Mouse (Mus musculus) retina, postnatal 7 days (tissue): ENCODE data around the gene Olfr203.
"Not testable (repeated sequence)": the region's sequence is repeated elsewhere in the genome, so short reads cannot be mapped to it uniquely, and the experiment has no call there.

ENCODE experiments used
- DNase-seq: peaks from one replicate; pipeline ENCODE4 v3.0.0-alpha.2; 2012; ENCODE audit warnings: low read depth, low spot score

Gene Olfr203

DNA sequence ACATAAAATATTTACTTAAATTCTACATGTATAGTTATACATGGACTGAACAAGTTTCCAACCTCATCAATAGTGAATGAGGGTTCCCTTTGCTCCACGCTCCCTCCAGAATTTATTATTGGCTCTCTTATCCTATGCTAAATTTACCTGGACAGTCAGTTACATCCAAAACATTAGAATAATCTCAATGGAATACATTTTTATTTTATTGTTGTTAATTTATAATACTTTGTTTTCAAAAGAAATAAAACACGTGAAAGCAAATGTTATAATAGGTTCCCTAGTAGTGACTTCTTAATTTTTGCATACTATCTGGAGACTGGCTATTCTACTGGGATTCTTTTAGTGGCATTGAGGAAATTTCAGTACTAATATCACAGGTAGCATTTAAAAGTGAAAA is at the start of gene Olfr203:
Gene Olfr203, plus strand, starts transcription at position 301 of the 400 bp plus-strand sequence.
- DNase-seq: no peak

DNA sequence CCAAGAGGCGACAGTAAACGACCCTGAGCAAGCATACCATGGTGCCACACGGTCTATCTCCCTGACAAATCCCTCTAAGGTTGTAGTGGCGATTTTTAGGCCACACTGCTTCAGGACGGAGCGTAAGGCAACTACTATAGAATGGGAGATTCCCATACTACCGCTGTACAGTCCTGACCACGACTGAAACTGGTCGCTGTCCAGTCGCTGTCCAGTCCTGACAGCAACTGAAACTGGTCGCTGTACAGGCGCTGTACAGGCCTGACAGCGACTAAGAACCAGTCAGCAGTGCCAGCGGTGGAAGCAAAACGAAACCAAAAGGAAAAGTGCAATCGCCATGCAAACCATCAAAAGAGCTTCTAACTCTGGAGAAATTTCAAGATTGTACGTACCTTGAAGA is 49.0 kb upstream of the Olfr203 start:
- no peak for DNase-seq

DNA sequence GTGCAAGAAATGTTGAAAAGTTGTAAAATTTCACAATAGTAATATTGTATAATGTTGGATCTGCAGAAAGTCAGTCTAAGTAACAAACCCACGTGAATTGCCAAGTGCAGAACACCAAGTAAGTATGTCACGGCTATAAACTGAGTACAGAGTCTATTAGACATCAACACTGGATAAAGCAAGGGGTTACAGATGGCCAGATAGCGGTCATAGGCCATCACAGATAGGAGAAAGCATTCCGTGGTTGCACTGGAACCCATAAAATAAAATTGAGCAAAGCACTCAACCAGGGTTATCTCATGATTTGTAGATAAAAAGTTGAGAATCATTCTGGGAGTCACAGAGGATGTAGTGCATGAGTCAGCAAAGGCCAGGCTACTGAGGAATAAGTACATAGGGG is 29.6 kb upstream of the Olfr203 start:
- not testable (repeated sequence) for DNase-seq

DNA sequence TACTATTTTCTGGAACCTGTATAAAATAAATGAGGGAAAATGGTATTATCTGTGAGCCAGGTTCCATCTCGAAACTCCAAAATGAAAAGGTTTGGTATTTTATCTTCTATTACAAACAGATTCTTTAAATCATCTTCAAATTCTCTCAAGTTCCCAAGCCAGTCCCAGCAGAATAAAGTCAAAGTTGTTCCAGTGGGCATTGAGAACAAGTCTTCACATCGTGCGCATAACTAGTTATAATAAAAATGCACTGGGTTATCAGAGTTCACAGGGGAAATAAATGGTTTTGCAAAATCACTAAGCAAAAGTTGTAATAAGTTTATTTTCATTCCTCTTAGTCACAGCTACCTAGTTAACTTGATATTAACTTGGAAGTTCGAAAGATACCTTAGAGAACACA is 26.1 kb upstream of the Olfr203 start, which contains the start of gene Olfr201:
Gene Olfr201, minus strand, starts transcription at position 101 of the 400 bp plus-strand sequence.
- DNase-seq: not testable (repeated sequence)

DNA sequence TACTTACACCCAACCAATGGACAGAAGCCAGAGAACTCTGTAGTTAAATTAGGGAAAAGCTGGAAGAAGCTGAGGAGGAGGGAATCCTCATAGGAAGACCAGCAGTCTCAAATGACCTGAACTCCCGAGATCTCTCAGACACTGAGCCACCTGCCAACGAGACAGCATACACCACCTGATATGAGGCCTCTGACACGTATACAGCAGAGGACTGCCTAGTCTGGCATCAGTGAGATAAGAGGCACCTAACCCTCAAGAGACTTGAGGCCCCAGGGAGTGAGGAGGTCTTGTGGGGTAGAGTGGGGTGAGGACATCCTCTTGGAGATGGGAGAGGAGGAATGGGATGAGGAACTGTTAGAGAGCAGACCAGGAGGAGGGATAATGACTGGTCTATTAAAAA is 18.1 kb upstream of the Olfr203 start:
- DNase-seq: no peak

DNA sequence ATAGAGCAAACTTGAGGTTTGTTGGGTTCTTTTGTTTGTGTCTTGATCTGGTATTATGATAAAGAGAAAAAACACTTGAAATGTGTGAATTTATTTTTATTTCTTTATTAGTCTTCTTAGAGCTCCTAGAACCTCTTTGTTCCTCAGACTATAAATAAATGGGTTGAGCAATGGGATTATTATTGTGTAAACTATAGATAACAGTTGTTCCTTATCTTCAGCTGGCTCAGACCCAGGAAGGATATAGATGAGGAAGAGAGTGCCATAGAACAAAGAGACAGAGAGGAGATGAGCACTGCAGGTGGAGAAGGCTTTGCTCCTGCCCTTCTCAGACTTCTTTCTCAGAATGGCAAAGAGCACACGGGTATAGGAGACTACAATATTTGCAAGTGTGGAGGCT is 15.2 kb upstream of the Olfr203 start:
- no peak for DNase-seq

DNA sequence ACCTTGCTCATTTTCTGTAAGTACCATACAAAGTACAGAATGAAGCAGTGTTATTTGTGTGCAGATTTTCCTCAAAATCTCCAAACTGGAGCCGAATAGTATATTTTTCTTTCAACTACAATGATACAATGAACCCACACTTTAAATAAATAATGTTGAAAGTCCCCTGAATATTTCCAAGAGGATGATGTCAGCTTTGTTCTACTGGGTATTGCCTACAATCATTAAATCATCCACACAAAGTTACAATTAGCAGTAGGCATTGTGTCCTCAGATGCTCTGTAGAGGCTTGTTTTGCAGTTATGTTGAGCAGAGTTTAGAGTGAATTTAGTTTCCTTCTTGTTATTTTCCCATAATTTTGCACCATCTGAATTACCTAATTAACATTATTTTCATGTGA is 12.0 kb upstream of the Olfr203 start, which contains the start of gene Olfr202:
Gene Olfr202, minus strand, starts transcription at position 101 of the 400 bp plus-strand sequence.
- DNase-seq: no peak

DNA sequence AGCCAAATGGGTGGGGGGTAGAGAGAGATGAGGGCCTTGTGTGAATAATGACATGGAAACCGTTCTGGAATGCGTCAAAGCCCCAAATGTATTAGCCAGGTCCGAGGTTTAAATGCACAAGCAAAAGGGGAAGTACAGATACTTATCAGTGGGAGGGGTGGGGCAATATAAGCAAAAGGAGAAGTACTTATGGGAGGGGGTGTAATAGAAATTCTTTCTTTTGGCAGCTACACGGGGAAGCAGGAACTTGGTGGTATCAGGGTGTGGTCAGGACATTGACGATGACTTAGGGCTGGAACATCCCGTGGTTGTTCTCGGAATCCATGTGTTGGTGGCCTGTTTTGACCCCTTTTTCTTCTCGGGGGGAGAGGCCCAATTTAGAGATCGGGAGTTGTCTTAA is 11.1 kb upstream of the Olfr203 start:
- DNase-seq: not testable (repeated sequence)

DNA sequence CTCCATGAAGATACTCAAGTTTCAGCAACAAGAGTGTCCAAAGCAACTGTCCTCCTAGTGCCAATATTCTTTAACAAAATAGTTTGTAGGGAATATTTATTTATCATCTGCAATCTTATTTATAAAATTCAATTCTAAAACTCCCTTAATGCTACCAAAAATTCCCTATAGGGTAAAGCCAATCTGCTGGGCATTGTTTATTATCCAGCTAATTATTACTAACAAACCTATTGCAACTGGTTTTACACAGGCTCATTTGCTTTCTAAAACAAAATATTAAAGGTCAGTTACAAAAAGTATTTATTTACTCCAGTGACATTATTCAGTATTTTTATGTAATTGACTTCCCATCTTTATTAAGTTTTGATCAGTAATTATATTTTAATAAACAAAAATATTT is 19.5 kb downstream of the Olfr203 start, which contains the start of gene Olfr204:
Gene Olfr204, minus strand, starts transcription at position 101 of the 400 bp plus-strand sequence.
- DNase-seq: no peak

DNA sequence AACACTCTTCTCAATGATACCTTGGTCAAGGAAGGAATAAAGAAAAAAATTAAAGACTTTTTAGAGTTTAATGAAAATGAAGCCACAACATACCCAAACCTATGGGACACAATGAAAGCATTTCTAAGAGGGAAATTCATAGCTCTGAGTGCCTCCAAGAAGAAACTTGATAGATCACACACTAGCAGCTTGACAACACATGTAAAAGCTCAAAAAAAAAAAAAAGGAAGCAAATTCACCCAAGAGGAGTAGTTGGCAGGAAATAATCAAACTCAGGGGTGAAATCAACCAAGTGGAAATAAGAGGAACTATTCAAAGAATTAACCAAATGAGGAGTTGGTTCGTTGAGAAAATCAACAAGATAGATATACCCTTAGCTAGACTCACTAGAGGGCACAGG is 24.6 kb downstream of the Olfr203 start:
- DNase-seq: not testable (repeated sequence)

DNA sequence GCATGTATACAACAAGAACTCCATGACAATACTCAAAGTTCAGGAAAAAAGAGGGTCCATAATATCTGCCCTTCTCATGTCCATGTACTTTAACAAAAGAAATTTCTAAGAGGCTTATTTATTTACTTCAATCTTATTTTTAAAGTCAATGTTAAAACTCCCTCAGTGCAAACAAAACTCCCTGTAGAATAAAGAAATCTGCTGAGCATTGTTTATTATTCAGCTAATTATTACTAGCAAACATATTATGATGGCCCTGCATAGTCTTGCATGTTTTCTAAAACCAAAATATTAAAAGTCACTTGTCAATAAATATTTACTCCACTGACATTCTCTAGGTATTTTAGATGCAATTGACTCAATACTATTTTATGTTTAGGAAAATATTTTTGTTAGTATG is 32.4 kb downstream of the Olfr203 start, which contains the start of gene Olfr205:
Gene Olfr205, minus strand, starts transcription at position 101 of the 400 bp plus-strand sequence.
- no peak for DNase-seq

DNA sequence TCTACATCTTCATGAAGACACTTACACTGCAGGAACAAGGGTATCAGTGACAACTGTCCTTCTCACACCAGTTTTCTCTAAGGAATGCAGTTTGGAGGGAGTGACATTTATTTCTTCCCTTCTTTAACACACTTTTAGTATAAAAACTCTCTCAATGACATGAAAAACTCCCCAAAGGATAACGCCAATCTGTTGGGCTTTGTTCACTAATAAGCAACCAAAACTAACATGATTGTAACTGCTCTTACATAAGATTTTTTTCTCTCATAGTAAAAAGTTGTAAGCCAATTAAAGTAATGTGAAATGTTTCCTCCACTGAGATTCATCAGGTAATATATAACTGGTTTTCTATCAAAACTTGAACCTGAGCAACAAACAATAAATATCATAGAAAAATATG is 50.5 kb downstream of the Olfr203 start, which contains the start of gene Olfr206:
Gene Olfr206, minus strand, starts transcription at position 101 of the 400 bp plus-strand sequence.
- no peak for DNase-seq
